Mouse (Mus musculus) C2C12 (cell line): Measurements from ENCODE around the gene Fbxw2.

Experiments
- CEBPB ChIP-seq: IDR thresholded peaks from one replicate; pipeline ENCODE4 v1.6.1; 2011; ENCODE audit warnings: low read depth, mild to moderate bottlenecking, control low read depth, moderate library complexity
- CTCF ChIP-seq: IDR thresholded peaks from one replicate; pipeline ENCODE4 v1.5.1; 2011; ENCODE audit not compliant: control insufficient read depth, insufficient read depth, insufficient read length
- FOSL1 ChIP-seq: IDR thresholded peaks from one replicate; pipeline ENCODE4 v1.8.0; 2011; ENCODE audit warnings: mild to moderate bottlenecking, low read length; ENCODE audit not compliant: poor library complexity, insufficient read depth, severe bottlenecking
- MAX ChIP-seq: IDR thresholded peaks from one replicate; pipeline ENCODE4 v1.6.1; 2011; ENCODE audit warnings: mild to moderate bottlenecking, control low read depth
- MYOD1 ChIP-seq: IDR thresholded peaks from one replicate; pipeline ENCODE4 v1.6.1; 2011; ENCODE audit warnings: low read depth; ENCODE audit not compliant: control insufficient read depth, insufficient read length
- MYOG ChIP-seq: IDR thresholded peaks from one replicate; pipeline ENCODE4 v1.6.1; 2011; ENCODE audit not compliant: control insufficient read depth, insufficient read length; ENCODE audit errors: extremely low read depth
- USF1 ChIP-seq: IDR thresholded peaks from one replicate; pipeline ENCODE4 v1.6.1; 2011; ENCODE audit warnings: low read depth, mild to moderate bottlenecking, control low read depth, moderate library complexity

GRCm38 (mm10) chr2:34818492-34818891, 7.6 kb downstream of the Fbxw2 start:
- TF ChIP-seq CTCF (no peak), CEBPB (no peak), MYOG (no peak), MAX (no peak), USF1 (no peak), MYOD1 (no peak), FOSL1 (no peak)
